Mouse (Mus musculus) limb, embryonic 14.5 days (tissue): ENCODE results near the gene Rnf128. TPM values are rescaled to one million over a fixed set of nuclear protein-coding genes. Genes with fewer than 3 reads are reported as not detected.

Source experiments
- ATAC-seq: fragments of 200-750 bp; cut with Nextera tagmentation; 2 replicates; pipeline ENCODE4 v1.8.0; 2017; ENCODE audit warnings: low read depth, moderate number of reproducible peaks, moderate TSS enrichment; ENCODE audit not compliant: low FRiP score
- DNase-seq: peaks from one replicate; pipeline ENCODE4 v3.0.0-alpha.2; 2015; ENCODE audit warnings: low spot score
- H3K27ac ChIP-seq: fragments of 300-500 bp; sonication (generic); replicated peaks from 2 replicates; pipeline ENCODE4 v1.5.1; 2014; ENCODE audit warnings: low read depth, mild to moderate bottlenecking, low read length, moderate library complexity, mixed read lengths
- H3K27me3 ChIP-seq: fragments of 300-500 bp; sonication (generic); 2 replicates; pipeline ENCODE4 v1.6.1; 2014; ENCODE audit warnings: low read length, mixed read lengths; ENCODE audit not compliant: control insufficient read depth, insufficient read depth
- H3K36me3 ChIP-seq: fragments of 300-500 bp; sonication (generic); 2 replicates; pipeline ENCODE4 v1.6.1; 2014; ENCODE audit warnings: mild to moderate bottlenecking, low read length, moderate library complexity, mixed read lengths; ENCODE audit not compliant: control insufficient read depth, insufficient read depth
- H3K4me1 ChIP-seq: fragments of 300-500 bp; sonication (generic); 2 replicates; pipeline ENCODE4 v1.6.1; 2014; ENCODE audit warnings: antibody characterized with exemption, low read length, mixed read lengths; ENCODE audit not compliant: control insufficient read depth, insufficient read depth
- H3K4me2 ChIP-seq: fragments of 300-500 bp; sonication (generic); replicated peaks from 2 replicates; pipeline ENCODE4 v1.6.1; 2014; ENCODE audit warnings: low read depth, mild to moderate bottlenecking, low read length, moderate library complexity; ENCODE audit not compliant: severe bottlenecking
- H3K4me3 ChIP-seq: fragments of 300-500 bp; sonication (generic); replicated peaks from 2 replicates; pipeline ENCODE4 v1.5.1; 2014; ENCODE audit warnings: low read length
- H3K9ac ChIP-seq: fragments of 300-500 bp; sonication (generic); 2 replicates; pipeline ENCODE4 v1.6.1; 2014; ENCODE audit warnings: mild to moderate bottlenecking, low read depth, low read length, moderate library complexity; ENCODE audit not compliant: severe bottlenecking
- H3K9me3 ChIP-seq: fragments of 300-500 bp; sonication (generic); 2 replicates; pipeline ENCODE4 v1.6.1; 2016; ENCODE audit warnings: low read length; ENCODE audit not compliant: control insufficient read depth
- POLR2A ChIP-seq: fragments of 200-500 bp; IDR thresholded peaks from 2 replicates; pipeline ENCODE4 v1.8.0; 2012; ENCODE audit warnings: inconsistent platforms, mild to moderate bottlenecking, moderate library complexity, borderline replicate concordance; ENCODE audit not compliant: insufficient read depth, insufficient read length; ENCODE audit errors: extremely low read depth
- WGBS: fragments of 180-500 bp; shearing (Covaris S2); extraction: QIAGEN DNeasy Blood & Tissue Kit; methylation state at CpG from one replicate; pipeline ENCODE4 v1.1.7; 2014; 5-methylcytosine and 5-hydroxymethylcytosine counted together
- polyA plus RNA-seq, 2 experiments: library from polyadenylated mRNA; depleted of rRNA in 1 of 2; stranded (reverse) in 1 of 2; unstranded in 1 of 2; fragments of >200 nt; fragmentation: Nextera tagmentation in 1 of 2; extraction: Ambion mirVana in 1 of 2; gene quantifications; 2 replicates each; pipeline versions ENCODE4 v1.2.1 to v1.2.3; 2012 to 2014

Gene Rnf128
- polyA plus RNA-seq, 2 experiments = 3.3 to 11.2 TPM

- no peak overlapping the region for H3K4me3 ChIP-seq
- H3K9ac ChIP-seq = no peak overlapping the region
- no peaks in the 10 kb centered on the region for H3K4me1 ChIP-seq
- no peaks in the 10 kb centered on the region for H3K36me3 ChIP-seq
- ATAC-seq (no peak), DNase-seq (no peak)
- no peaks in the 10 kb centered on the region for H3K9me3 ChIP-seq
- H3K27ac ChIP-seq = no peak overlapping the region
- H3K4me2 ChIP-seq = no peak overlapping the region
- no peak for TF ChIP-seq POLR2A
- peaks cover 10% of the 10 kb centered on the region; the same call in 1 of the 2 replicates for H3K27me3 ChIP-seq
- WGBS = 77% methylated on average over 2 of the region's 2 CpGs
Observed at GRCm38 (mm10) chrX:139614761-139615160, 51.6 kb downstream of the Rnf128 start.

- Histone ChIP-seq H3K4me2 (no peak overlapping the region), H3K4me1 (no peaks in the 10 kb centered on the region), H3K27me3 (no peaks in the 10 kb centered on the region), H3K36me3 (no peaks in the 10 kb centered on the region), H3K27ac (no peak overlapping the region), H3K9ac (no peak overlapping the region), H3K9me3 (no peaks in the 10 kb centered on the region), H3K4me3 (no peak overlapping the region)
- no peak for DNase-seq
- ATAC-seq = no peak
- WGBS = 89% methylated on average over 3 of the region's 4 CpGs
- no peak for TF ChIP-seq POLR2A
Observed at GRCm38 (mm10) chrX:139622071-139622470, 59.0 kb downstream of the Rnf128 start.

- Histone ChIP-seq H3K4me2 (no peak overlapping the region), H3K4me1 (no peaks in the 10 kb centered on the region), H3K9me3 (no peaks in the 10 kb centered on the region), H3K36me3 (no peaks in the 10 kb centered on the region), H3K27me3 (no peaks in the 10 kb centered on the region), H3K4me3 (no peak overlapping the region), H3K9ac (no peak overlapping the region), H3K27ac (no peak overlapping the region)
- no peak for ATAC-seq
- 68% methylated on average over 4 of the region's 4 CpGs for WGBS
- no peak for TF ChIP-seq POLR2A
- no peak for DNase-seq
Observed at GRCm38 (mm10) chrX:139634758-139635157, 71.6 kb downstream of the Rnf128 start.

GRCm38 (mm10) chrX:139639744-139640143, 76.6 kb downstream of the Rnf128 start:
- no peak overlapping the region for H3K4me2 ChIP-seq
- H3K36me3 ChIP-seq = no peaks in the 10 kb centered on the region
- no peak overlapping the region for H3K27ac ChIP-seq
- no peaks in the 10 kb centered on the region for H3K27me3 ChIP-seq
- DNase-seq (no peak), ATAC-seq (no peak)
- no peak overlapping the region for H3K4me3 ChIP-seq
- H3K9ac ChIP-seq = no peak overlapping the region
- no peaks in the 10 kb centered on the region for H3K4me1 ChIP-seq
- no peaks in the 10 kb centered on the region for H3K9me3 ChIP-seq
- 62% methylated on average over 2 of the region's 2 CpGs for WGBS
- no peak for TF ChIP-seq POLR2A

- ATAC-seq (no peak), DNase-seq (no peak)
- H3K27ac ChIP-seq = no peak overlapping the region
- no peaks in the 10 kb centered on the region for H3K27me3 ChIP-seq
- no peak overlapping the region for H3K4me2 ChIP-seq
- TF ChIP-seq POLR2A = no peak
- H3K36me3 ChIP-seq = no peaks in the 10 kb centered on the region
- no peak overlapping the region for H3K4me3 ChIP-seq
- no peaks in the 10 kb centered on the region for H3K4me1 ChIP-seq
- H3K9me3 ChIP-seq = no peaks in the 10 kb centered on the region
- no peak overlapping the region for H3K9ac ChIP-seq
Observed at GRCm38 (mm10) chrX:139640418-139640817, 77.3 kb downstream of the Rnf128 start.

- DNase-seq (no peak), ATAC-seq (no peak)
- no peaks in the 10 kb centered on the region for H3K27me3 ChIP-seq
- no peak overlapping the region for H3K4me2 ChIP-seq
- TF ChIP-seq POLR2A = no peak
- H3K36me3 ChIP-seq = no peaks in the 10 kb centered on the region
- H3K27ac ChIP-seq = no peak overlapping the region
- no peaks in the 10 kb centered on the region for H3K9me3 ChIP-seq
- no peak overlapping the region for H3K9ac ChIP-seq
- no peak overlapping the region for H3K4me3 ChIP-seq
- 70% methylated on average over 5 of the region's 5 CpGs for WGBS
- H3K4me1 ChIP-seq = no peaks in the 10 kb centered on the region
Observed at GRCm38 (mm10) chrX:139652226-139652625, 89.1 kb downstream of the Rnf128 start.
